Mouse (Mus musculus): ENCODE measurements around the gene Mnx1.

DNA sequence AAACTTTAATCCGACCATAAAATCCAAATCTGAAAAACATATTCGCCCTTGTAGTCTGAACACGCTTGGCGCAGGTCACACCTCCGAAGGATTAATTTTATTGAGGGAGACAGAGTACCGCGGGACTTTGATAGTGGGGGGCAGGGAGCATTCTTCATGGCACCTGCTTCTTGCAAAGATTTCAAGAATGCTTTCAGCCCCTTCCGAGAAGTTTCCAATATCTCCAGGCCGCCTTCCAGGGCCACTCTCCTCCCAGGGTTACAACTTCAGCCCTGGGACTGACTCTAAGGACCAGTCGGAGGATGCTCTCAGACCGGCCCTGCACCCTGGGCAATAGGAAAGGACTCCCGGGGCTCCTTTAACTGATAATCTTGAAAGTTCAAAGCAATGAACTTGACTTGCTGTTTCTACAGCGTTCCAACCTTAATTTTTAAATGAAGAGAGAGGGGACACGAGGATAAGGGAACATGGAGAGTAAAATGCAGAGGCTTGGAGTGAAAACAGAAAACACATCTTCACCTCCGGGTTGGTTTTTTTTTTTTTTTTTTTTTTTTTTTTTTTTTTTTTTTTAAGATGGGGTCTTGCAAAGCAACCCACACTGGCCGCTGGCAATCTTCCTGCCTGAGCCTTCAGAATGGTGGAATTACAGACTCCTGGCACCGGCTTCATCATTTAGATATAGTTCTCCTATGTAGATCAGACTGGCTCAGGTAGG is 9.8 kb downstream of the Mnx1 start:
- TF ChIP-seq CTCF (IDR thresholded peaks at IDR 0.05; ENCODE audit: low read depth) (no peak), EP300 (IDR thresholded peaks at IDR 0.05; ENCODE audit: low read depth) (no peak)
